Mouse (Mus musculus): Measurements from ENCODE around the gene Rad54l2. TPM values are rescaled to one million over a fixed set of nuclear protein-coding genes. Genes with fewer than 3 reads are reported as not detected.

Rad54l2 gene
- polyA plus RNA-seq, 1 experiment, result 8.0 TPM

DNA sequence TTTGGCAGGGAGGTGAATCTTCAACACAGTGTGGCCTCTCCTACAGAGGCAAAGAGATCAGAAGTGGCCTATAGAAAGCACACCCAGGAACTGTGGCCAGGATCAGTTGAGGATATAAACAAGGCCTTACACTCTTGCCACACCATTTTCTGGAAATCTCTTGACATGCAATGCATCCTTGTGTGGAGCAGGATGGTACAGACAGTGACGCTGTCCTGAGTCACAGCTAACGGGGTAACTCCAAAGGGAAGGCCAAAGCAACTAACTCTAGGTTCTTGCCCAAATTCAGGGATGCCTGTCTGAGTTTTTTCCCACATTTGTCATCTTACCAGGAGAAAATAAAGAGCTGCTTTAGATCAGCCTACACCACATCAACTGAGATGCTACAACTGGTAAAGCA lies 76.5 kb downstream of the Rad54l2 start:
- Histone ChIP-seq H3K4me3 (ENCODE audit: insufficient read depth, poor library complexity, severe bottlenecking) (no peak overlapping the region), H3K27me3 (ENCODE audit: control insufficient read depth, insufficient read depth, insufficient read length) (no peaks in the 10 kb centered on the region), H3ac (ENCODE audit: control insufficient read depth, insufficient read length, low read depth) (no peak overlapping the region), H3K79me3 (ENCODE audit: low read depth) (no peaks in the 10 kb centered on the region), H3K79me2 (ENCODE audit: control insufficient read depth, insufficient read depth) (no peaks in the 10 kb centered on the region), H3K36me3 (ENCODE audit: control insufficient read depth, insufficient read depth) (peaks cover 34% of the 10 kb centered on the region)
- TF ChIP-seq MAX (IDR thresholded peaks at IDR 0.05), result no peak
- no peak for TF ChIP-seq CTCF (IDR thresholded peaks at IDR 0.05; ENCODE audit: control insufficient read depth, insufficient read depth, insufficient read length)
- TF ChIP-seq MYOD1 (IDR thresholded peaks at IDR 0.05; ENCODE audit: control insufficient read depth, insufficient read length, low read depth), result no peak
- TF ChIP-seq CEBPB (IDR thresholded peaks at IDR 0.05; ENCODE audit: low read depth), result no peak
- no peak for TF ChIP-seq FOSL1 (IDR thresholded peaks at IDR 0.05; ENCODE audit: insufficient read depth, low read length, poor library complexity, severe bottlenecking)
- TF ChIP-seq USF1 (IDR thresholded peaks at IDR 0.05; ENCODE audit: low read depth), result no peak
- TF ChIP-seq MYOG (IDR thresholded peaks at IDR 0.05; ENCODE audit: control insufficient read depth, extremely low read depth, insufficient read length), result no peak

DNA sequence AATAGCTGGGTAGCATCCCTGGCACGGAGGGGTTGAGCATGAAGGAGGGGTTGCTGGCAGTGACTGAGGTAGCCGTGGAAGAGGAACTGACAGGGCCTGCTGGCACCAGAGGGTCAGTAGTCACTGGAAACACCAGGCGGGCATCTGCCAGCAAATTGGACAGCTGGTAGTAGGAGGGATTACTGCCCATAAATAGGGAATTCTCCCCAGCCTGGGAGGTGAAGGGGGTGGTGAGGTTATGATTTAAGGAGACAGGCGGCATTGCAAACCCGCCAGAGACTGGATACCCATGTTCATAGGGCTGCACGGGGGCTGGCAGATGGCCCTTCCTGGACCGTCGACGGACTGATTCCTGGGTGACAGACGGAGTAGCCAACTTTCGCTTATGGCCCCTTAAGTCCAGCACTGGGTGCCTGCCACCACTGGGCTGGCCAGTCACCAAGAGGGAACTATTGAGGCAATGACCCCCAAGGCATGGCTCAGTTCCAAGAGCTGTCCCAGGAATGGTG lies 96.0 kb downstream of the Rad54l2 start:
- H3K4me3 ChIP-seq (ENCODE audit: insufficient read depth, poor library complexity, severe bottlenecking), result no peak overlapping the region
- H3K79me2 ChIP-seq (ENCODE audit: control insufficient read depth, insufficient read depth), result no peaks in the 10 kb centered on the region
- no peaks in the 10 kb centered on the region for H3K27me3 ChIP-seq (ENCODE audit: control insufficient read depth, insufficient read depth, insufficient read length)
- H3K36me3 ChIP-seq (ENCODE audit: control insufficient read depth, insufficient read depth), result peaks cover 15% of the 10 kb centered on the region
- no peak overlapping the region for H3ac ChIP-seq (ENCODE audit: control insufficient read depth, insufficient read length, low read depth)
- H3K79me3 ChIP-seq (ENCODE audit: low read depth), result no peaks in the 10 kb centered on the region
- no peak for TF ChIP-seq MYOD1 (IDR thresholded peaks at IDR 0.05; ENCODE audit: control insufficient read depth, insufficient read length, low read depth)
- no peak for TF ChIP-seq CEBPB (IDR thresholded peaks at IDR 0.05; ENCODE audit: low read depth)
- no peak for TF ChIP-seq MYOG (IDR thresholded peaks at IDR 0.05; ENCODE audit: control insufficient read depth, extremely low read depth, insufficient read length)
- no peak for TF ChIP-seq MAX (IDR thresholded peaks at IDR 0.05)

DNA sequence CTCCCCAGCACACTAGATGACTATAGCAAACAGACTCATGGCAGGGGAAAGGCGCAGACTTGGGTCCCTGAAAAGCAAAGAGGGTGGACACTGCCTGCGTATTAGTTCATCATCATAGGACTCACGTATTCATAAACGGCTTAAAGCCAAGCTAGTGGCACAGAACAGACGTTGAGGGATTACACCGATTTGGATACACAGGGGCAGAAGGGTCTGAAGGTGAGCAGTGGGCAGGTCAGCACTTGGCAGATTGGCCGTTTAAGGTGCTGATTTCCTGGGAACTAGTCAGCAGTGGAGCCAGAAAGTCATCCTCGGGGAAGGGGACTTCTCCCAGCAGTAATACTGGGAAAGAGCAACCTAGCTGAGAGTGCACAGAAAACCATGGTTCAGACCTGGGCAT lies 100.2 kb downstream of the Rad54l2 start:
- Histone ChIP-seq H3K79me2 (ENCODE audit: control insufficient read depth, insufficient read depth) (peaks cover 9% of the 10 kb centered on the region), H3K79me3 (ENCODE audit: low read depth) (peaks cover 4% of the 10 kb centered on the region), H3ac (ENCODE audit: control insufficient read depth, insufficient read length, low read depth) (no peak overlapping the region), H3K27me3 (ENCODE audit: control insufficient read depth, insufficient read depth, insufficient read length) (no peaks in the 10 kb centered on the region), H3K4me3 (ENCODE audit: insufficient read depth, poor library complexity, severe bottlenecking) (no peak overlapping the region), H3K36me3 (ENCODE audit: control insufficient read depth, insufficient read depth) (no peaks in the 10 kb centered on the region)
- TF ChIP-seq FOSL1 (IDR thresholded peaks at IDR 0.05; ENCODE audit: insufficient read depth, low read length, poor library complexity, severe bottlenecking) (no peak), MAX (IDR thresholded peaks at IDR 0.05) (no peak), MYOG (IDR thresholded peaks at IDR 0.05; ENCODE audit: control insufficient read depth, extremely low read depth, insufficient read length) (no peak), CTCF (IDR thresholded peaks at IDR 0.05; ENCODE audit: control insufficient read depth, insufficient read depth, insufficient read length) (no peak), USF1 (IDR thresholded peaks at IDR 0.05; ENCODE audit: low read depth) (no peak), MYOD1 (IDR thresholded peaks at IDR 0.05; ENCODE audit: control insufficient read depth, insufficient read length, low read depth) (no peak), CEBPB (IDR thresholded peaks at IDR 0.05; ENCODE audit: low read depth) (no peak)

DNA sequence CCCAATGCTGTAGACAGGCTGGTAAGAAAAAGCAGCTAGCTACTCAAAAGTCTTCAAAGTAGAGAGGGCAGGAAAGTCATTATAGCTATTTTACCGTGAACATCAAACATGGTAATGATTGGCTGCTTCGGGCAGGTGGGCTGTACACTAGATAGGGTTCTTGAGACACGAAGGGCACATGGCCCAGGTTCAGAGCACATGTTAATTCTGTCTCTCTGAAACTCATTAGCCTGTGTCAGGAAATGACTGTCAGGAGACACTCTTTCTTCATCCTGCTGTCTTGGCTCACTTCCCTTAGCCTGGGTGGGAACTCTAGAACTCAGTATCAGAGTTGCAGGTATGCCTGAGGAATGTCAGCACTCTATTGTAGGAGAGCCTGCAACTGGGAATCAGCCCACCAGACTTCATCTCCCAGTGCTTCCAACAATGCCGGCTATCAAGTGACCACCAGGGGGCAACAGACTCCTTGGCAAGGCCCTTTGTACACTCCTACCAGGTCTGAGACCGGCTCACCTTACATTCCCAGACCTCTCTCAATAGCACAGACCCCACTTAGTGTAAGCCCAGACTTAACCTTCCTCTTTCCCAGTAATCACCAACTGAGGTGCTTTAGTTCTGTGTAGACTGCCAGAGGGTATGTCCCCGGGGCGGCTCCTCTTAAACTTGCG lies 101.9 kb downstream of the Rad54l2 start:
- Histone ChIP-seq H3K79me3 (ENCODE audit: low read depth) (peaks cover 4% of the 10 kb centered on the region), H3K79me2 (ENCODE audit: control insufficient read depth, insufficient read depth) (peaks cover 9% of the 10 kb centered on the region), H3K36me3 (ENCODE audit: control insufficient read depth, insufficient read depth) (no peaks in the 10 kb centered on the region), H3K4me3 (ENCODE audit: insufficient read depth, poor library complexity, severe bottlenecking) (no peak overlapping the region), H3ac (ENCODE audit: control insufficient read depth, insufficient read length, low read depth) (no peak overlapping the region), H3K27me3 (ENCODE audit: control insufficient read depth, insufficient read depth, insufficient read length) (no peaks in the 10 kb centered on the region)
- TF ChIP-seq CTCF (IDR thresholded peaks at IDR 0.05; ENCODE audit: control insufficient read depth, insufficient read depth, insufficient read length) (peak; percentile 68), MYOD1 (IDR thresholded peaks at IDR 0.05; ENCODE audit: control insufficient read depth, insufficient read length, low read depth) (no peak)

DNA sequence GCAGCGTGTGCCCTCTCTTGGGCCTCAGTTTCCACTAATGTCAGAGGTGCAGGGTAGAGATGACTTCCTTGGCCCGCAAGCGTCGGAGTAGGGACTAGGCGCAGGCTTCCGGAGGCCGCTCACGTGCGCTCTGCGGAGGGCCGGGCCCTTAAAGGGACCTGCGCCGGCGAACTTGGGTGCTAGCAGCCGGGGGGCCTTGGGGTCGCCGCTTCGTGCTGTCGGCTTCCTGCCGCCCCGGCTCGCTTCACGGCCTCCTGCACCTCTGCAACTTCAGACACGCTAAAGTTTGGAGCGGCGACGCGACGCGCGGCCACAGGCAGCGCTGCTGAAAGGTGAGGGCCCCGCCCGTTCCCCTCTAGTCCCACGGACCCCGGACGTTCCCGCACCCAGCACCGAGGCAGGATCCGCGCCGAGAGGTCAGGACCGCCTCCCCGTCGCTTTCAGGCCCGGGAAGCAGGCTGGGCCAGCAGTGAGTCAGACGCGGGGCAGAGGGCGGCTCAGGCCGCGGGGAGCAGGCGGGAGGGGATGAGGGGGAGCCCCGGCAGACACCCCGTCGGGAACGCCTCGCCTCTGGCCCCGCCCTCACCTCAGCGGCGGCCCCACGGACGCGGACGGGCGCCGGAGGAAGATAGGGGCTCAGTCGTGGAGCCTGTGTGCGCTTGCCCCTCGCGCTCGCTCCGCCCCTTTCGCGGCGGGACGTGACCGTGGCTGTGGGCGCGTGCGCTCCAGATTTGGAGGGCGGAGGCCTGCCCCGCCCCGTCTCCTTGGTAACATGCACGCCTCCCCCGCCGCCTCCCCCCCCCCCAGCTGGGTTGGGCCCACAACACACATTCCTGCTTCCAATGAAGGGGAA lies 103.5 kb downstream of the Rad54l2 start, which contains the start of gene Tex264:
Tex264 (minus strand) TSS at position 679 of the 853 bp plus-strand sequence.
- TF ChIP-seq FOSL1 (IDR thresholded peaks at IDR 0.05; ENCODE audit: insufficient read depth, low read length, poor library complexity, severe bottlenecking), result no peak
- TF ChIP-seq USF1 (IDR thresholded peaks at IDR 0.05; ENCODE audit: low read depth), result peak; percentile 17
- TF ChIP-seq MYOD1 (IDR thresholded peaks at IDR 0.05; ENCODE audit: control insufficient read depth, insufficient read length, low read depth), result no peak
- TF ChIP-seq CEBPB (IDR thresholded peaks at IDR 0.05; ENCODE audit: low read depth), result no peak
- H3ac ChIP-seq (ENCODE audit: control insufficient read depth, insufficient read length, low read depth), result peak within 1 kb of the TSS; percentile 86
- H3K36me3 ChIP-seq (ENCODE audit: control insufficient read depth, insufficient read depth), result peaks cover 9% of the 10 kb centered on the region
- peaks cover 4% of the 10 kb centered on the region for H3K79me3 ChIP-seq (ENCODE audit: low read depth)
- H3K4me3 ChIP-seq (ENCODE audit: insufficient read depth, poor library complexity, severe bottlenecking), result peak within 1 kb of the TSS; percentile 51
- H3K79me2 ChIP-seq (ENCODE audit: control insufficient read depth, insufficient read depth), result peaks cover 9% of the 10 kb centered on the region
- no peaks in the 10 kb centered on the region for H3K27me3 ChIP-seq (ENCODE audit: control insufficient read depth, insufficient read depth, insufficient read length)
